Mouse (Mus musculus): Measurements from ENCODE around the gene Ccl4. TPM values are rescaled to one million over a fixed set of nuclear protein-coding genes. Genes with fewer than 3 reads are reported as not detected.

Ccl4 gene
- total RNA-seq, 1 experiment from 2014 or later: not detected

GRCm38 (mm10) chr11:83675665-83676064, 13.3 kb downstream of the Ccl4 start:
- DNase-seq: no peak

GRCm38 (mm10) chr11:83689918-83690317, 27.5 kb downstream of the Ccl4 start:
- DNase-seq: no peak

GRCm38 (mm10) chr11:83692008-83692407, 29.6 kb downstream of the Ccl4 start:
- no peak for DNase-seq

GRCm38 (mm10) chr11:83703705-83704104, 41.3 kb downstream of the Ccl4 start, which contains the start of gene Wfdc17:
Gene Wfdc17 (plus strand): TSS chr11:83703991.
- DNase-seq: no peak

- no peak for DNase-seq
These were observed 46.3 kb downstream of the Ccl4 start, which contains the start of gene Wfdc18 for GRCm38 (mm10) chr11:83708715-83709114. Gene Wfdc18 (plus strand): TSS chr11:83709015.

- no peak for DNase-seq
These were observed 47.3 kb downstream of the Ccl4 start for GRCm38 (mm10) chr11:83709683-83710082.

GRCm38 (mm10) chr11:83712671-83713070, 50.3 kb downstream of the Ccl4 start:
- DNase-seq: no peak

- DNase-seq: no peak
These were observed 51.5 kb downstream of the Ccl4 start for GRCm38 (mm10) chr11:83713925-83714324.

Other genes starting within 250 kb of the Ccl4 start
- not detected in 2 replicates for gene Gas2l2, start 233.1 kb upstream of the Ccl4 start, total RNA-seq (2021)
- 0.43 TPM in 1 of 2 replicates, not detected in the other for gene 1700020L24Rik, start 224.9 kb upstream of the Ccl4 start, total RNA-seq (2021)
- gene Mmp28, start 199.5 kb upstream of the Ccl4 start, total RNA-seq (2021): 6.7 and 8.0 TPM in 2 replicates
- 72.8 and 73.5 TPM in 2 replicates for gene Taf15, start 189.5 kb upstream of the Ccl4 start, total RNA-seq (2021)
- not detected in 2 replicates for gene Heatr9, start 140.4 kb upstream of the Ccl4 start, total RNA-seq (2021)
- 0.88 TPM in 1 of 2 replicates, not detected in the other for gene Ccl5, start 132.1 kb upstream of the Ccl4 start, total RNA-seq (2021)
- 2.3 and 4.9 TPM in 2 replicates for gene Ccl9, start 83.9 kb upstream of the Ccl4 start, total RNA-seq (2021)
- gene Ccl6, start 69.5 kb upstream of the Ccl4 start, total RNA-seq (2021): 5.9 and 6.0 TPM in 2 replicates
- not detected in 2 replicates for gene Rpl9-ps1, start 17.0 kb upstream of the Ccl4 start, total RNA-seq (2021)
- gene Ccl3, start 13.2 kb upstream of the Ccl4 start, total RNA-seq (2021): 0.43 TPM in 1 of 2 replicates, not detected in the other
- 0.88 TPM in 1 of 2 replicates, not detected in the other for gene Wfdc17, start 41.4 kb downstream of the Ccl4 start, total RNA-seq (2021)
- not detected in 2 replicates for gene Wfdc18, start 46.4 kb downstream of the Ccl4 start, total RNA-seq (2021)
- gene Wfdc21, start 84.4 kb downstream of the Ccl4 start, total RNA-seq (2021): not detected in 2 replicates
- gene Heatr6, start 91.1 kb downstream of the Ccl4 start, total RNA-seq (2021): 17.0 and 17.1 TPM in 2 replicates
- 0.24 TPM in 1 of 2 replicates, not detected in the other for gene Hnf1b, start 187.5 kb downstream of the Ccl4 start, total RNA-seq (2021)